7 mouse cellular contexts compared by ENCODE assay signal in genomic region chr13:23518885-23519284, GRCm38 (mm10). TPM values are rescaled to one million over a fixed set of nuclear protein-coding genes. Genes with fewer than 3 reads are reported as not detected.
A peak's percentile ranks its signal among the peaks of the same experiment; 100 is the strongest.
DNase-seq lines count a peak whose midpoint lies in the region.

No protein-coding gene starts in this region.

- peak; percentile 85 for DNase-seq in adrenal gland, adult 2 months
- DNase-seq in embryo, embryonic 9.5 days (ENCODE audit: extremely low spot score), result peak; percentile 90
- peak; percentile 95 for DNase-seq in heart, adult 11 months
- DNase-seq in kidney, adult 11 months, result peak; percentile 62
- DNase-seq in left cerebral cortex, postnatal 36 days (ENCODE audit: low spot score in 2 of 2), result peak; percentile 72 to 78
- DNase-seq in mesoderm, embryonic 11.5 days (ENCODE audit: low read depth, low spot score), result peak; percentile 87
- peak; percentile 74 for DNase-seq in skeletal muscle tissue, adult 2 months (ENCODE audit: low read depth, low spot score)

- intact Hi-C loops in left cerebral cortex, postnatal 36 days (cut with DNase I), result loop anchor here (2.0 to 5.0 kb wide), 2 partner anchors 82 to 1497 kb away; no protein-coding TSS in a partner anchor

RNA-seq across cellular contexts. Expression of gene Hist1h4h, which starts 12.0 kb away (rescaled TPM):
- 100 to 1,000 TPM; 338 to 400 TPM for total RNA-seq in adrenal gland, adult 2 months (2021)
- 20.2 and 33.8 TPM in 2 replicates for polyA plus RNA-seq in adrenal gland, adult 2 months (2012; rRNA removed)
- total RNA-seq in left cerebral cortex, postnatal 36 days (2021), result 100 to 1,000 TPM; 319 to 326 TPM

RNA-seq across cellular contexts. Expression of gene Hist1h2af, which starts 14.8 kb away (rescaled TPM):
- 10 to 100 TPM; 17.9 to 20.0 TPM for total RNA-seq in adrenal gland, adult 2 months (2021)
- polyA plus RNA-seq in adrenal gland, adult 2 months (2012; rRNA removed), result 24.9 and 66.0 TPM in 2 replicates
- 1 to 10 TPM; 6.2 to 7.0 TPM for total RNA-seq in left cerebral cortex, postnatal 36 days (2021)

RNA-seq across cellular contexts. Expression of gene Hist1h3g, which starts 16.3 kb away (rescaled TPM):
- total RNA-seq in adrenal gland, adult 2 months (2021), result 1 to 10 TPM; 2.2 to 7.1 TPM
- 3.2 and 3.5 TPM in 2 replicates for polyA plus RNA-seq in adrenal gland, adult 2 months (2012; rRNA removed)
- 1 to 10 TPM; 3.6 to 4.6 TPM for total RNA-seq in left cerebral cortex, postnatal 36 days (2021)

RNA-seq across cellular contexts. Expression of gene Hist1h2bh, which starts 24.3 kb away (rescaled TPM):
- 1 to 10 TPM; 3.0 to 3.2 TPM for total RNA-seq in adrenal gland, adult 2 months (2021)
- 1.2 and 1.5 TPM in 2 replicates for polyA plus RNA-seq in adrenal gland, adult 2 months (2012; rRNA removed)
- 1 to 10 TPM in 1 of 2 experiments, under 1 TPM in 1; 0.79 to 1.2 TPM for total RNA-seq in left cerebral cortex, postnatal 36 days (2021)

RNA-seq across cellular contexts. Expression of gene Hist1h3f, which starts 25.0 kb away (rescaled TPM):
- 10 to 100 TPM; 16.8 to 18.0 TPM for total RNA-seq in adrenal gland, adult 2 months (2021)
- polyA plus RNA-seq in adrenal gland, adult 2 months (2012; rRNA removed), result 3.0 and 3.1 TPM in 2 replicates
- 10 to 100 TPM; 17.9 to 18.2 TPM for total RNA-seq in left cerebral cortex, postnatal 36 days (2021)

Comparison
In these comparisons a context has a peak if more than half of its experiments do, and no peak if none do; other contexts are left out.
1. Peak in every context shown above with its lines: DNase-seq.